Mouse (Mus musculus): ENCODE data around the gene Tbc1d5. TPM values are rescaled to one million over a fixed set of nuclear protein-coding genes. Genes with fewer than 3 reads are reported as not detected.

The Tbc1d5 gene
- polyA plus RNA-seq, 1 experiment from 2014 or later, result 10.2 TPM

- no peak overlapping the region for H3K4me2 ChIP-seq
- no peak overlapping the region for H3K4me3 ChIP-seq (replicated peaks)
- no peak for ATAC-seq (ENCODE audit: insufficient number of reproducible peaks, insufficient read depth, low FRiP score, low TSS enrichment, low read depth)
- no peak overlapping the region for H3K27ac ChIP-seq
- H3K4me1 ChIP-seq (replicated peaks), result 0 out of 2 replicates have a peak, but pooled peaks cover 3% of the 10 kb centered on the region
- no peaks in the 10 kb centered on the region for H3K27me3 ChIP-seq
- WGBS, result 96% methylated on average over 1 of the region's 1 CpGs
- no peak overlapping the region for H3K9ac ChIP-seq (replicated peaks)
- no peaks in the 10 kb centered on the region for H3K36me3 ChIP-seq
- H3K9me3 ChIP-seq, result no peaks in the 10 kb centered on the region
These were observed 213.0 kb downstream of the Tbc1d5 start for GRCm38 (mm10) chr17:50966147-50966546.

- no peak for ATAC-seq (ENCODE audit: insufficient number of reproducible peaks, insufficient read depth, low FRiP score, low TSS enrichment, low read depth)
- Histone ChIP-seq H3K27ac (no peak overlapping the region), H3K4me3 (replicated peaks) (no peak overlapping the region), H3K9me3 (no peaks in the 10 kb centered on the region), H3K27me3 (no peaks in the 10 kb centered on the region), H3K4me1 (replicated peaks) (no peaks in the 10 kb centered on the region), H3K4me2 (no peak overlapping the region), H3K9ac (replicated peaks) (no peak overlapping the region), H3K36me3 (0 out of 2 replicates have a peak, but pooled peaks cover 7% of the 10 kb centered on the region)
- 75% methylated on average over 9 of the region's 9 CpGs for WGBS
These were observed 224.8 kb downstream of the Tbc1d5 start for GRCm38 (mm10) chr17:50954313-50954712.

GRCm38 (mm10) chr17:50922308-50922707 is 256.8 kb downstream of the Tbc1d5 start:
- Histone ChIP-seq H3K36me3 (no peaks in the 10 kb centered on the region), H3K27ac (no peak overlapping the region), H3K27me3 (no peaks in the 10 kb centered on the region), H3K4me2 (no peak overlapping the region), H3K4me1 (replicated peaks) (no peaks in the 10 kb centered on the region), H3K4me3 (replicated peaks) (no peak overlapping the region), H3K9ac (replicated peaks) (no peak overlapping the region), H3K9me3 (no peaks in the 10 kb centered on the region)
- no peak for ATAC-seq (ENCODE audit: insufficient number of reproducible peaks, insufficient read depth, low FRiP score, low TSS enrichment, low read depth)
- 93% methylated on average over 2 of the region's 2 CpGs for WGBS

GRCm38 (mm10) chr17:50915216-50915615 is 263.9 kb downstream of the Tbc1d5 start:
- no peaks in the 10 kb centered on the region for H3K4me1 ChIP-seq (replicated peaks)
- no peak overlapping the region for H3K27ac ChIP-seq
- H3K9me3 ChIP-seq, result no peaks in the 10 kb centered on the region
- H3K36me3 ChIP-seq, result 0 out of 2 replicates have a peak, but pooled peaks cover 3% of the 10 kb centered on the region
- H3K4me2 ChIP-seq, result no peak overlapping the region
- no peak for ATAC-seq (ENCODE audit: insufficient number of reproducible peaks, insufficient read depth, low FRiP score, low TSS enrichment, low read depth)
- H3K9ac ChIP-seq (replicated peaks), result no peak overlapping the region
- WGBS, result 98% methylated on average over 2 of the region's 2 CpGs
- no peaks in the 10 kb centered on the region for H3K27me3 ChIP-seq
- no peak overlapping the region for H3K4me3 ChIP-seq (replicated peaks)

GRCm38 (mm10) chr17:50908568-50909335 is 270.4 kb downstream of the Tbc1d5 start:
- Histone ChIP-seq H3K36me3 (no peaks in the 10 kb centered on the region), H3K4me1 (replicated peaks) (peaks cover 5% of the 10 kb centered on the region; the same call in 1 of the 2 replicates), H3K9ac (replicated peaks) (no peak overlapping the region), H3K4me2 (no peak overlapping the region), H3K27ac (no peak overlapping the region), H3K27me3 (no peaks in the 10 kb centered on the region), H3K9me3 (no peaks in the 10 kb centered on the region), H3K4me3 (replicated peaks) (no peak overlapping the region)
- no peak for ATAC-seq (ENCODE audit: insufficient number of reproducible peaks, insufficient read depth, low FRiP score, low TSS enrichment, low read depth)
- 56% methylated on average over 6 of the region's 6 CpGs for WGBS

- Histone ChIP-seq H3K27ac (no peak overlapping the region), H3K9ac (replicated peaks) (no peak overlapping the region), H3K4me1 (replicated peaks) (peaks cover 5% of the 10 kb centered on the region; the same call in 1 of the 2 replicates), H3K27me3 (no peaks in the 10 kb centered on the region), H3K9me3 (no peaks in the 10 kb centered on the region), H3K4me3 (replicated peaks) (no peak overlapping the region), H3K36me3 (no peaks in the 10 kb centered on the region), H3K4me2 (no peak overlapping the region)
- ATAC-seq (ENCODE audit: insufficient number of reproducible peaks, insufficient read depth, low FRiP score, low TSS enrichment, low read depth), result no peak
- WGBS, result 66% methylated on average over 4 of the region's 4 CpGs
These were observed 271.0 kb downstream of the Tbc1d5 start for GRCm38 (mm10) chr17:50908160-50908559.

- no peak for ATAC-seq (ENCODE audit: insufficient number of reproducible peaks, insufficient read depth, low FRiP score, low TSS enrichment, low read depth)
- H3K27me3 ChIP-seq, result no peaks in the 10 kb centered on the region
- 64% methylated on average over 1 of the region's 1 CpGs for WGBS
- H3K9ac ChIP-seq (replicated peaks), result no peak overlapping the region
- H3K9me3 ChIP-seq, result no peaks in the 10 kb centered on the region
- no peaks in the 10 kb centered on the region for H3K36me3 ChIP-seq
- H3K27ac ChIP-seq, result no peak overlapping the region
- no peak overlapping the region for H3K4me2 ChIP-seq
- no peak overlapping the region for H3K4me3 ChIP-seq (replicated peaks)
- H3K4me1 ChIP-seq (replicated peaks), result peaks cover 5% of the 10 kb centered on the region; the same call in 1 of the 2 replicates
These were observed 272.5 kb downstream of the Tbc1d5 start for GRCm38 (mm10) chr17:50906630-50907029.

GRCm38 (mm10) chr17:50904463-50904862 is 274.7 kb downstream of the Tbc1d5 start:
- Histone ChIP-seq H3K36me3 (no peaks in the 10 kb centered on the region), H3K4me3 (replicated peaks) (no peak overlapping the region), H3K27ac (no peak overlapping the region), H3K4me2 (no peak overlapping the region), H3K27me3 (no peaks in the 10 kb centered on the region), H3K4me1 (replicated peaks) (peaks cover 5% of the 10 kb centered on the region; the same call in 1 of the 2 replicates), H3K9ac (replicated peaks) (no peak overlapping the region), H3K9me3 (no peaks in the 10 kb centered on the region)
- 71% methylated on average over 3 of the region's 3 CpGs for WGBS
- ATAC-seq (ENCODE audit: insufficient number of reproducible peaks, insufficient read depth, low FRiP score, low TSS enrichment, low read depth), result no peak

- no peak overlapping the region for H3K9ac ChIP-seq (replicated peaks)
- H3K4me2 ChIP-seq, result no peak overlapping the region
- no peaks in the 10 kb centered on the region for H3K36me3 ChIP-seq
- H3K9me3 ChIP-seq, result no peaks in the 10 kb centered on the region
- H3K4me3 ChIP-seq (replicated peaks), result no peak overlapping the region
- no peaks in the 10 kb centered on the region for H3K27me3 ChIP-seq
- no peak overlapping the region for H3K27ac ChIP-seq
- 83% methylated on average over 7 of the region's 7 CpGs for WGBS
- ATAC-seq (ENCODE audit: insufficient number of reproducible peaks, insufficient read depth, low FRiP score, low TSS enrichment, low read depth), result no peak
- no peaks in the 10 kb centered on the region for H3K4me1 ChIP-seq (replicated peaks)
These were observed 281.3 kb downstream of the Tbc1d5 start for GRCm38 (mm10) chr17:50897867-50898266.

GRCm38 (mm10) chr17:50889475-50889874 is 289.7 kb downstream of the Tbc1d5 start:
- 96% methylated on average over 1 of the region's 1 CpGs for WGBS

GRCm38 (mm10) chr17:50879910-50880309 is 299.2 kb downstream of the Tbc1d5 start:
- ATAC-seq (ENCODE audit: insufficient number of reproducible peaks, insufficient read depth, low FRiP score, low TSS enrichment, low read depth), result no peak
- 84% methylated on average over 4 of the region's 4 CpGs for WGBS
- H3K4me3 ChIP-seq (replicated peaks), result no peak overlapping the region
- no peak overlapping the region for H3K27ac ChIP-seq
- no peak overlapping the region for H3K9ac ChIP-seq (replicated peaks)
- H3K27me3 ChIP-seq, result no peaks in the 10 kb centered on the region
- H3K4me1 ChIP-seq (replicated peaks), result no peaks in the 10 kb centered on the region
- H3K36me3 ChIP-seq, result no peaks in the 10 kb centered on the region
- H3K4me2 ChIP-seq, result no peak overlapping the region
- no peaks in the 10 kb centered on the region for H3K9me3 ChIP-seq

More at GRCm38 (mm10) chr17:50889475-50889874, 289.7 kb downstream of the Tbc1d5 start:
- Histone ChIP-seq H3K27me3 (no peaks in the 10 kb centered on the region), H3K36me3 (no peaks in the 10 kb centered on the region), H3K4me3 (replicated peaks) (no peak overlapping the region), H3K9ac (replicated peaks) (no peak overlapping the region), H3K4me2 (no peak overlapping the region), H3K4me1 (replicated peaks) (no peaks in the 10 kb centered on the region), H3K27ac (no peak overlapping the region), H3K9me3 (no peaks in the 10 kb centered on the region)
- no peak for ATAC-seq (ENCODE audit: insufficient number of reproducible peaks, insufficient read depth, low FRiP score, low TSS enrichment, low read depth)

- H3K4me1 ChIP-seq (replicated peaks), result no peaks in the 10 kb centered on the region
- WGBS, result 87% methylated on average over 5 of the region's 5 CpGs
- no peaks in the 10 kb centered on the region for H3K9me3 ChIP-seq
- no peak overlapping the region for H3K9ac ChIP-seq (replicated peaks)
- H3K27ac ChIP-seq, result no peak overlapping the region
- H3K27me3 ChIP-seq, result no peaks in the 10 kb centered on the region
- H3K36me3 ChIP-seq, result no peaks in the 10 kb centered on the region
- no peak overlapping the region for H3K4me3 ChIP-seq (replicated peaks)
- no peak for ATAC-seq (ENCODE audit: insufficient number of reproducible peaks, insufficient read depth, low FRiP score, low TSS enrichment, low read depth)
- H3K4me2 ChIP-seq, result no peak overlapping the region
These were observed 302.7 kb downstream of the Tbc1d5 start for GRCm38 (mm10) chr17:50876451-50876850.

Measured in limb, embryonic 12.5 days (tissue).